Mouse (Mus musculus): ENCODE measurements around the gene Krtap12-1. TPM values are rescaled to one million over a fixed set of nuclear protein-coding genes. Genes with fewer than 3 reads are reported as not detected.
"Not testable (repeated sequence)": the region's sequence is repeated elsewhere in the genome, so short reads cannot be mapped to it uniquely, and the experiment has no call there.

Krtap12-1 gene
- polyA plus RNA-seq, 1 experiment from 2014 or later = not detected

DNA sequence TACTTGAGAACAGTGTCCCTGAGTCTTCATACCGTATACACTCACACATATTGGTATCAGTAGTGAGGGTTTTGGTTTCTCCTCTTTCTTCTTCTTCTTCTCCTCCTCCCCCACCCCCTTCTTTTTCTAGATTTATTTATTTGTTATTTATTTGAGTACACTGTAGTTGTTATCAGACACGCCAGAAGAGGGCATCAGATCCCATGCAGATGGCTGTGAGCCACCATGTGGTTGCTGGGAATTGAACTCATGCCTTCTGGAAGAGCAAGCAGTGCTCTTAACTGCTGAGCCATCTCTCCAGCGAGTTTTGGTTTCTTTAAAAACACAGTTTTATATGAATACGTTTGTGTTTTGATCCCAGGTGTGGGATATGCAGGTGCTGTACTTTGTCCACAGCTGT lies 7.9 kb downstream of the Krtap12-1 start:
- H3K4me3 ChIP-seq (ENCODE audit: low read depth, low read length) = no peak overlapping the region
- H3K27ac ChIP-seq (ENCODE audit: low read depth, low read length) = no peak overlapping the region
- no peaks in the 10 kb centered on the region for H3K4me1 ChIP-seq (ENCODE audit: control insufficient read depth, insufficient read depth, low read length)
- 60% methylated on average over 4 of the region's 4 CpGs for WGBS
- no peak for ATAC-seq (ENCODE audit: low read depth)
- H3K27me3 ChIP-seq (ENCODE audit: control insufficient read depth, insufficient read depth, low read length) = no peaks in the 10 kb centered on the region
- no peaks in the 10 kb centered on the region for H3K9me3 ChIP-seq (ENCODE audit: control insufficient read depth, low read length)
- no peak overlapping the region for H3K9ac ChIP-seq (replicated peaks; ENCODE audit: low read depth, low read length)
- H3K4me2 ChIP-seq (ENCODE audit: low read depth, low read length) = no peak overlapping the region
- no peaks in the 10 kb centered on the region for H3K36me3 ChIP-seq (ENCODE audit: control insufficient read depth, insufficient read depth, low read length)

DNA sequence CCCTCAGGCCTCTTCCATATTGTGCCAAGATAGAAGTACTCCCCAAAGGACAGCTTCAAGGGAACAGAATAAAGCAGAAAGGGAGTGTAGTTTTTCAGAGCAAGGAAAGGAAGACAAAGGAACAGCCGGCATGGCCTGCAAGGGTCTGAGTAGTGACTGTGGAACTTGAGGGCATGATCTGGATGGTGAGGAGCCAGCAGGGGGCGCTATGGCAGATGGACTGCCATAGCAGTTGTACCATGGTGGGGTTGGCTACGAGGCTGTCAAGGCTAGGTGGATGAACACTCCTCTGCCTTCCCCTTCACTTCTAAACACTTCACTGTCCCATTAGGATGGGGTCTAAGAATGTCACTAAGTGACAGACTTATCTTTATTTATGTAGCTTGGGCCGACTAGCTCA lies 8.8 kb downstream of the Krtap12-1 start:
- no peak overlapping the region for H3K27ac ChIP-seq (ENCODE audit: low read depth, low read length)
- ATAC-seq (ENCODE audit: low read depth) = no peak
- H3K4me1 ChIP-seq (ENCODE audit: control insufficient read depth, insufficient read depth, low read length) = no peaks in the 10 kb centered on the region
- H3K27me3 ChIP-seq (ENCODE audit: control insufficient read depth, insufficient read depth, low read length) = no peaks in the 10 kb centered on the region
- no peak overlapping the region for H3K4me2 ChIP-seq (ENCODE audit: low read depth, low read length)
- H3K9ac ChIP-seq (replicated peaks; ENCODE audit: low read depth, low read length) = no peak overlapping the region
- no peak overlapping the region for H3K4me3 ChIP-seq (ENCODE audit: low read depth, low read length)
- no peaks in the 10 kb centered on the region for H3K9me3 ChIP-seq (ENCODE audit: control insufficient read depth, low read length)
- H3K36me3 ChIP-seq (ENCODE audit: control insufficient read depth, insufficient read depth, low read length) = no peaks in the 10 kb centered on the region
- WGBS = 51% methylated on average over 4 of the region's 4 CpGs

DNA sequence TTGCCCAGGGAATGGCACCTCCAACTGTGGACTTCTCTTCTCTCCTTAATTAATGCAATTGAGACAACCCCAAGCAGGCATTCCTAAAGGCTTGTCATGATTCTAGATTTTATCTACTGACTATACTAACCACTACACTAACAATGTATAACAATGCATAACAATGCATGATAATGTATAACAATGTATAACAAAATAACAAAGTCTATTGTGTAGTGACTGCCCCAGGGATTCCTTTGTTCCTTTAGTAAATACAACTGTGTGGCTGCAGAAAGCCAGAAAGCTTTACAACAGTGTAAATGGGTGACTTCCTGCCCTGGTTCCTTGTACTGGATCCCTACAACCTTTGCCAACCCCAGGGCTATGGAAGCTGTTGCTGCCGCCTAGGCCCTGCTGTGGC lies 15.5 kb downstream of the Krtap12-1 start:
- WGBS = 73% methylated on average over 1 of the region's 1 CpGs
- Histone ChIP-seq H3K4me1 (ENCODE audit: control insufficient read depth, insufficient read depth, low read length) (no peaks in the 10 kb centered on the region), H3K36me3 (ENCODE audit: control insufficient read depth, insufficient read depth, low read length) (no peaks in the 10 kb centered on the region), H3K27ac (ENCODE audit: low read depth, low read length) (no peak overlapping the region), H3K4me2 (ENCODE audit: low read depth, low read length) (no peak overlapping the region), H3K9me3 (ENCODE audit: control insufficient read depth, low read length) (0 out of 2 replicates have a peak, but pooled peaks cover 3% of the 10 kb centered on the region), H3K27me3 (ENCODE audit: control insufficient read depth, insufficient read depth, low read length) (no peaks in the 10 kb centered on the region), H3K4me3 (ENCODE audit: low read depth, low read length) (no peak overlapping the region), H3K9ac (replicated peaks; ENCODE audit: low read depth, low read length) (no peak overlapping the region)
- no peak for ATAC-seq (ENCODE audit: low read depth)

DNA sequence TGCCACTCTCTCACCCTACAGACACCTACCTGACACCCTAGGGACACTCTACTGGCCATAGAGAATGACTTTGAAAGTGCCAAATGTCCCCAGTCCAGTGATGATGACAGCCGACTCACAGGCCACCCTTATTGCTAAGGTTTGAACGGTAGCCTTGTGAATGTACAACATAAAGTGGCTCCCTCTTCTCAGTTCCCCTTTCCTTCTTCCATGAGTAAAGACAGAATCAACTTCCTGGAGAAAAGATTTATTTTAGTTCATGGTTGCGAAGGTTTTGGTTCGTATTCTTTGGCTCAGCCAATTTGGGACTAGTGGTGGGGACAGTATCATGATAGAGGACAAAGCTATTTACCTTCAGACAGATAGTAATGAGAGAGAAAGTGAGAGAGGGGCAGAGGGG lies 18.5 kb downstream of the Krtap12-1 start:
- no peak overlapping the region for H3K4me2 ChIP-seq (ENCODE audit: low read depth, low read length)
- H3K36me3 ChIP-seq (ENCODE audit: control insufficient read depth, insufficient read depth, low read length) = no peaks in the 10 kb centered on the region
- H3K9ac ChIP-seq (replicated peaks; ENCODE audit: low read depth, low read length) = no peak overlapping the region
- 0 out of 2 replicates have a peak, but pooled peaks cover 3% of the 10 kb centered on the region for H3K9me3 ChIP-seq (ENCODE audit: control insufficient read depth, low read length)
- H3K27ac ChIP-seq (ENCODE audit: low read depth, low read length) = no peak overlapping the region
- 89% methylated on average over 4 of the region's 4 CpGs for WGBS
- ATAC-seq (ENCODE audit: low read depth) = no peak
- no peak overlapping the region for H3K4me3 ChIP-seq (ENCODE audit: low read depth, low read length)
- no peaks in the 10 kb centered on the region for H3K4me1 ChIP-seq (ENCODE audit: control insufficient read depth, insufficient read depth, low read length)
- H3K27me3 ChIP-seq (ENCODE audit: control insufficient read depth, insufficient read depth, low read length) = no peaks in the 10 kb centered on the region

DNA sequence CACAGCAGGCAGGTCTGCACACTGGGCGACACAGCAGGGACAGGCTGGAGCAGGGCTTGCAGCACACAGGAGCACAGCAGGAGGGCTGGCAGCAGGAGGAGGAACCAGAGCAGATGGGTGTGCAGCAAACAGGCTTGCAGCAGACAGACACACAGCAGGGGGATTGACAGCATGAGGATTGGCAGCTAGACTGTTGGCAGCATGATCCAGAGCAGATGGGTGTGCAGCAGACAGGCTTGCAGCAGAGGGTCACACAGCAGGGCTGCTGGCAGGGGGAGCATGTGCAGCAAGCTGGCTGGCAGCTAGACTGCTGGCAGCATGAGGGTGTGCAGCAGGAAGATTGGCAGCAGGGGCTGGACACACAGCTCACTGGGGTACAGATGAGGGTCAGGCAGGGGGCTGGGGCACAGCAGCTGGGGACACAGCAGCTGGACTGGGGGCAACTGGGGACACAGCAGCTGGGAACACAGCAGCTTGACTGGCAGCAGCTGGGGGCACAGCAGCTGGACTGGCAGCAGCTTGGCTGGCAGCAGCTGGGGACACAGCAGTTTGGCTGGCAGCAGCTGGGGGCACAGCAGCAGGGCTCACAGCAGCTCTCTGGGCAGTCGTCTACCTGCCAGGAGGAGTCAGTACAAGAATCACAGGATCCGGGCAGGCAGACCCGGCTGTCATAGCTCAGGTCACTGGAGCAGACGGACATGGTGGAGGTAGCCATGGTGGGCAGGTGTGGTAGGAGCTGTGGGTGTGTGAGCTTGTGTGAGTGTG lies 21.7 kb downstream of the Krtap12-1 start, which contains the start of gene Gm18596:
Gene Gm18596 (minus strand): TSS at position 715 of the 765 bp plus-strand sequence.
- H3K4me2 ChIP-seq (ENCODE audit: low read depth, low read length); H3K4me3 ChIP-seq (ENCODE audit: low read depth, low read length); H3K36me3 ChIP-seq (ENCODE audit: control insufficient read depth, insufficient read depth, low read length); H3K9ac ChIP-seq (replicated peaks; ENCODE audit: low read depth, low read length); ATAC-seq (ENCODE audit: low read depth); H3K27ac ChIP-seq (ENCODE audit: low read depth, low read length); H3K27me3 ChIP-seq (ENCODE audit: control insufficient read depth, insufficient read depth, low read length); H3K4me1 ChIP-seq (ENCODE audit: control insufficient read depth, insufficient read depth, low read length); H3K9me3 ChIP-seq (ENCODE audit: control insufficient read depth, low read length): not testable (repeated sequence)
- 68% methylated on average over 4 of the region's 5 CpGs for WGBS

DNA sequence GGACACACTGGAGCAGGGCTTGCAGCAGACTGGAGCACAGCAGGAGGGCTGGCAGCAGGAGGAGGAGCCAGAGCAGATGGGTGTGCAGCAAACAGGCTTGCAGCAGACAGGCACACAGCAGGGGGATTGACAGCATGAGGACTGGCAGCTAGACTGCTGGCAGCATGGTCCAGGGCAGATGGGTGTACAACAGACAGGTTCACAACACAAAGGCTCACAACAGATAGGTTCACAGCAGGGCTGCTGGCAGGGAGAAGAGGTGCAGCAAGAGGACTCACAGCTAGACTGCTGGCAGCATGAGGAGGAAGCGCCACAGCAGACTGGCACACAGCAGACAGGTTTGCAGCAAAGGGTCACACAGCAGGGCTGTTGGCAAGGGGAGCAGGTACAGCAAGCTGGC lies 30.3 kb downstream of the Krtap12-1 start:
- H3K9me3 ChIP-seq (ENCODE audit: control insufficient read depth, low read length); ATAC-seq (ENCODE audit: low read depth); H3K27me3 ChIP-seq (ENCODE audit: control insufficient read depth, insufficient read depth, low read length); H3K9ac ChIP-seq (replicated peaks; ENCODE audit: low read depth, low read length); H3K36me3 ChIP-seq (ENCODE audit: control insufficient read depth, insufficient read depth, low read length); H3K27ac ChIP-seq (ENCODE audit: low read depth, low read length); H3K4me2 ChIP-seq (ENCODE audit: low read depth, low read length); H3K4me1 ChIP-seq (ENCODE audit: control insufficient read depth, insufficient read depth, low read length); H3K4me3 ChIP-seq (ENCODE audit: low read depth, low read length): not testable (repeated sequence)
- 73% methylated on average over 1 of the region's 1 CpGs for WGBS

DNA sequence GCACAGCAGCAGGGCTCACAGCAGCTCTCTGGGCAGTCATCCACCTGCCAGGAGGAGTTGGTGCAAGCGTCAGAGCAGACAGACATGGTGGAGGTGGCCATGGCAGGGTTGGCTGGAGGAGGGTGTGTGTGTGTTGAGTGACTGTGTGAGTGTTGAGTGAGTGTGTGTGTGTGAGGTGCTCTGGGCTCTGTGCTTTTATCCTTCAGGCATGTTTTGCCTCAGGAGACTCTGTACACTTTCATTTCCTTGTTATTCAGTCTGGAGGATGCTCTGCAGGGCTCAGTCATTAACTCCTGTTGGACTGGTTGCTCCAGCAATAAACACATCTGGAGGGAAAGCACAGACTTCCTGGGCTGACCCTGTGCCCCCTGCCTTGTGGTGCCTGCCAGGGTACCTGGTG lies 30.9 kb downstream of the Krtap12-1 start, which contains the start of gene Gm9736:
Gene Gm9736 (minus strand): TSS at position 101 of the 400 bp plus-strand sequence.
- H3K36me3 ChIP-seq (ENCODE audit: control insufficient read depth, insufficient read depth, low read length); ATAC-seq (ENCODE audit: low read depth); H3K27ac ChIP-seq (ENCODE audit: low read depth, low read length); H3K9me3 ChIP-seq (ENCODE audit: control insufficient read depth, low read length); H3K9ac ChIP-seq (replicated peaks; ENCODE audit: low read depth, low read length); H3K4me2 ChIP-seq (ENCODE audit: low read depth, low read length); H3K27me3 ChIP-seq (ENCODE audit: control insufficient read depth, insufficient read depth, low read length); H3K4me3 ChIP-seq (ENCODE audit: low read depth, low read length); H3K4me1 ChIP-seq (ENCODE audit: control insufficient read depth, insufficient read depth, low read length): not testable (repeated sequence)
- WGBS = 78% methylated on average over 1 of the region's 1 CpGs

DNA sequence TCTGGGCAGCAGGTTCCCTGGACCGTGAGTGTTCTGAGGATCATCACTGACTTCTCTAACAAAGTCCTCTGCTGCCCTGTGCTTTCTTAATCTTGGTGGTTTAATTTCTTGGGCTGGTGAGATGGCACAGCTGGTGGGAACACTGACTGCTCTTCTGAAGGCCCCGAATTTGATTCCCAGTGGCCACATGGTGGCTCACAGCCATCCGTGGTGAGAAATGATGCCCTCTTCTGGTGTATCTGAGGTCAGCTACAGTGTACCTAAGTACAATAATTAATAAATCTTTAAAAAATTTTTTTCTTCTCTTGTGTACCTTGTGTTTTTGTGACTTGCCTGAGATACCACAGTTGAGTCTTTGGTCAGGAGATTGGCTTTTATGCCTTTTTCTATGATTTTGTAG lies 31.9 kb downstream of the Krtap12-1 start:
- not testable (repeated sequence) for H3K36me3 ChIP-seq (ENCODE audit: control insufficient read depth, insufficient read depth, low read length); H3K27me3 ChIP-seq (ENCODE audit: control insufficient read depth, insufficient read depth, low read length); H3K9ac ChIP-seq (replicated peaks; ENCODE audit: low read depth, low read length); H3K4me2 ChIP-seq (ENCODE audit: low read depth, low read length); H3K27ac ChIP-seq (ENCODE audit: low read depth, low read length); ATAC-seq (ENCODE audit: low read depth); H3K4me3 ChIP-seq (ENCODE audit: low read depth, low read length); H3K4me1 ChIP-seq (ENCODE audit: control insufficient read depth, insufficient read depth, low read length); H3K9me3 ChIP-seq (ENCODE audit: control insufficient read depth, low read length)
- 65% methylated on average over 3 of the region's 3 CpGs for WGBS

DNA sequence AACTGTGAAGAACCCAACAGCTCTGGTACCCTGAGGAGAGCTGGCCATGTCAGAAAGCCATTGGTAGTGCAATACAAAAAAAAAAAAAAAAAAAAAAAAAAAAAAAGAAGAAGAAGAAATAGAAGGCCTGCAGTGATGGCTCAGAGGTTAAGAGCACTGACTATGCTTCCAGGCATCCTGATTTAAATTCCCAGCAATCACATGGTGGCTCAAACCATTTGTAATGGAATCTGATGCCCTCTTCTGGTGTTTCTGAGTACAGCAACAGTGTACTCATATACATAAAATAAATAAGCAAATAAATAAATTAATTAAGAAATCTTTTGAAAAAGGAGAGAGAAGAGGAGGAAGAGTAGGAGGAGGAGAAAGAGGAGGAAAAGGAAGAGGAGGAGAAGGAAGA lies 33.0 kb downstream of the Krtap12-1 start:
- Histone ChIP-seq H3K27ac (ENCODE audit: low read depth, low read length) (no peak overlapping the region), H3K9me3 (ENCODE audit: control insufficient read depth, low read length) (no peaks in the 10 kb centered on the region), H3K4me3 (ENCODE audit: low read depth, low read length) (no peak overlapping the region), H3K36me3 (ENCODE audit: control insufficient read depth, insufficient read depth, low read length) (no peaks in the 10 kb centered on the region), H3K4me1 (ENCODE audit: control insufficient read depth, insufficient read depth, low read length) (no peaks in the 10 kb centered on the region), H3K4me2 (ENCODE audit: low read depth, low read length) (no peak overlapping the region), H3K27me3 (ENCODE audit: control insufficient read depth, insufficient read depth, low read length) (no peaks in the 10 kb centered on the region), H3K9ac (replicated peaks; ENCODE audit: low read depth, low read length) (no peak overlapping the region)
- no peak for ATAC-seq (ENCODE audit: low read depth)

All from neural tube, embryonic 14.5 days (tissue).